Mouse (Mus musculus) T-cell, adult 66 days (primary cell): ENCODE data around the gene Speer4f1. TPM values are rescaled to one million over a fixed set of nuclear protein-coding genes. Genes with fewer than 3 reads are reported as not detected.

Experiments
- total RNA-seq, 2 experiments: library from RNA; stranded (reverse); gene quantifications; 3 replicates in 1 of 2; 4 replicates in 1 of 2; pipeline ENCODE4 v1.2.4; 2023

Speer4f1 gene
- not detected for total RNA-seq

GRCm38 (mm10) chr5:17475798-17476197, at the start of gene Speer4f1:
Gene Speer4f1 (plus strand): TSS chr5:17476098.

Other genes starting within 250 kb of the Speer4f1 start
- not detected for gene Speer4f2, start 102.9 kb upstream of the Speer4f1 start, total RNA-seq
- gene Sema3c, start 98.2 kb downstream of the Speer4f1 start, total RNA-seq = not detected